Mouse (Mus musculus): ENCODE measurements at regions not wholly inside any gene's neighbourhood (a gene's known extent, or its start where the extent isn't known, plus 50 kb on each side); places are given as distances from the start of the nearest gene placed in this dataset.

- no peak overlapping the region for H3K27ac ChIP-seq (ENCODE audit: insufficient read depth, low read depth, low read length)
Observed at GRCm38 (mm10) chr10:106113083-106113482, 271.9 kb upstream of the Mettl25 start.

GRCm38 (mm10) chr10:106114743-106115486, 273.7 kb upstream of the Mettl25 start:
- no peak for TF ChIP-seq CTCF (IDR thresholded peaks at IDR 0.05; ENCODE audit: insufficient read depth, low read depth, low read length)
- Histone ChIP-seq H3K4me1 (ENCODE audit: control insufficient read depth, insufficient read depth, low read length) (peaks cover 2% of the 10 kb centered on the region; the same call in 1 of the 2 replicates), H3K27ac (ENCODE audit: insufficient read depth, low read depth, low read length) (no peak overlapping the region), H3K4me3 (ENCODE audit: insufficient read depth, low read depth, low read length) (no peak overlapping the region)
- 39% methylated on average over 6 of the region's 6 CpGs for WGBS

More at GRCm38 (mm10) chr10:106113083-106113482, 271.9 kb upstream of the Mettl25 start:
- TF ChIP-seq POLR2A (IDR thresholded peaks at IDR 0.05; ENCODE audit: insufficient read depth, low read depth, low read length) (no peak), CTCF (IDR thresholded peaks at IDR 0.05; ENCODE audit: insufficient read depth, low read depth, low read length) (no peak)
- Histone ChIP-seq H3K4me3 (ENCODE audit: insufficient read depth, low read depth, low read length) (no peak overlapping the region), H3K4me1 (ENCODE audit: control insufficient read depth, insufficient read depth, low read length) (peaks cover 2% of the 10 kb centered on the region; the same call in 1 of the 2 replicates)
- 45% methylated on average over 3 of the region's 3 CpGs for WGBS

GRCm38 (mm10) chr10:106121826-106122225, 280.6 kb upstream of the Mettl25 start:
- WGBS: 29% methylated on average over 2 of the region's 2 CpGs
- Histone ChIP-seq H3K27ac (ENCODE audit: insufficient read depth, low read depth, low read length) (peak overlapping the region; percentile 44; the same call in 1 of the 2 replicates), H3K4me3 (ENCODE audit: insufficient read depth, low read depth, low read length) (no peak overlapping the region), H3K4me1 (ENCODE audit: control insufficient read depth, insufficient read depth, low read length) (0 out of 2 replicates have a peak, but pooled peaks cover 2% of the 10 kb centered on the region)
- no peak for TF ChIP-seq CTCF (IDR thresholded peaks at IDR 0.05; ENCODE audit: insufficient read depth, low read depth, low read length)
- TF ChIP-seq POLR2A (IDR thresholded peaks at IDR 0.05; ENCODE audit: insufficient read depth, low read depth, low read length): no peak

GRCm38 (mm10) chr10:106122952-106123351, 281.8 kb upstream of the Mettl25 start:
- Histone ChIP-seq H3K27ac (ENCODE audit: insufficient read depth, low read depth, low read length) (no peak overlapping the region), H3K4me1 (ENCODE audit: control insufficient read depth, insufficient read depth, low read length) (0 out of 2 replicates have a peak, but pooled peaks cover 2% of the 10 kb centered on the region), H3K4me3 (ENCODE audit: insufficient read depth, low read depth, low read length) (no peak overlapping the region)
- TF ChIP-seq CTCF (IDR thresholded peaks at IDR 0.05; ENCODE audit: insufficient read depth, low read depth, low read length) (no peak), POLR2A (IDR thresholded peaks at IDR 0.05; ENCODE audit: insufficient read depth, low read depth, low read length) (no peak)
- WGBS: 79% methylated on average over 8 of the region's 8 CpGs

GRCm38 (mm10) chr10:106172131-106172530, 298.0 kb upstream of the Ppfia2 start:
- TF ChIP-seq POLR2A (IDR thresholded peaks at IDR 0.05; ENCODE audit: insufficient read depth, low read depth, low read length) (no peak), CTCF (IDR thresholded peaks at IDR 0.05; ENCODE audit: insufficient read depth, low read depth, low read length) (no peak)
- H3K27ac ChIP-seq (ENCODE audit: insufficient read depth, low read depth, low read length): no peak overlapping the region
- no peak overlapping the region for H3K4me3 ChIP-seq (ENCODE audit: insufficient read depth, low read depth, low read length)
- 66% methylated on average over 3 of the region's 3 CpGs for WGBS
- no peaks in the 10 kb centered on the region for H3K4me1 ChIP-seq (ENCODE audit: control insufficient read depth, insufficient read depth, low read length)

GRCm38 (mm10) chr10:106174433-106174832, 295.7 kb upstream of the Ppfia2 start:
- Histone ChIP-seq H3K27ac (ENCODE audit: insufficient read depth, low read depth, low read length) (no peak overlapping the region), H3K4me1 (ENCODE audit: control insufficient read depth, insufficient read depth, low read length) (no peaks in the 10 kb centered on the region), H3K4me3 (ENCODE audit: insufficient read depth, low read depth, low read length) (no peak overlapping the region)
- no peak for TF ChIP-seq CTCF (IDR thresholded peaks at IDR 0.05; ENCODE audit: insufficient read depth, low read depth, low read length)
- TF ChIP-seq POLR2A (IDR thresholded peaks at IDR 0.05; ENCODE audit: insufficient read depth, low read depth, low read length): no peak
- WGBS: 49% methylated on average over 1 of the region's 1 CpGs

GRCm38 (mm10) chr10:106179651-106180050, 290.5 kb upstream of the Ppfia2 start:
- H3K4me1 ChIP-seq (ENCODE audit: control insufficient read depth, insufficient read depth, low read length): no peaks in the 10 kb centered on the region
- H3K4me3 ChIP-seq (ENCODE audit: insufficient read depth, low read depth, low read length): no peak overlapping the region
- no peak for TF ChIP-seq POLR2A (IDR thresholded peaks at IDR 0.05; ENCODE audit: insufficient read depth, low read depth, low read length)
- TF ChIP-seq CTCF (IDR thresholded peaks at IDR 0.05; ENCODE audit: insufficient read depth, low read depth, low read length): no peak
- H3K27ac ChIP-seq (ENCODE audit: insufficient read depth, low read depth, low read length): no peak overlapping the region
- 33% methylated on average over 3 of the region's 3 CpGs for WGBS

- Histone ChIP-seq H3K27ac (ENCODE audit: insufficient read depth, low read depth, low read length) (no peak overlapping the region), H3K4me1 (ENCODE audit: control insufficient read depth, insufficient read depth, low read length) (no peaks in the 10 kb centered on the region), H3K4me3 (ENCODE audit: insufficient read depth, low read depth, low read length) (no peak overlapping the region)
- TF ChIP-seq CTCF (IDR thresholded peaks at IDR 0.05; ENCODE audit: insufficient read depth, low read depth, low read length): no peak
- TF ChIP-seq POLR2A (IDR thresholded peaks at IDR 0.05; ENCODE audit: insufficient read depth, low read depth, low read length): no peak
- WGBS: 79% methylated on average over 2 of the region's 2 CpGs
Observed at GRCm38 (mm10) chr10:106202566-106202965, 267.6 kb upstream of the Ppfia2 start.

- Histone ChIP-seq H3K27ac (ENCODE audit: insufficient read depth, low read depth, low read length) (no peak overlapping the region), H3K4me3 (ENCODE audit: insufficient read depth, low read depth, low read length) (no peak overlapping the region), H3K4me1 (ENCODE audit: control insufficient read depth, insufficient read depth, low read length) (no peaks in the 10 kb centered on the region)
- 68% methylated on average over 3 of the region's 3 CpGs for WGBS
- no peak for TF ChIP-seq POLR2A (IDR thresholded peaks at IDR 0.05; ENCODE audit: insufficient read depth, low read depth, low read length)
- TF ChIP-seq CTCF (IDR thresholded peaks at IDR 0.05; ENCODE audit: insufficient read depth, low read depth, low read length): no peak
Observed at GRCm38 (mm10) chr10:106224251-106224650, 245.9 kb upstream of the Ppfia2 start.
